Mouse (Mus musculus) testis, adult 2 months (tissue): ENCODE results near the gene Rnf13.

Source experiments
- CTCF ChIP-seq: fragments of 200-500 bp; IDR thresholded peaks from 2 replicates; pipeline ENCODE4 v1.5.1; 2012; ENCODE audit warnings: low read depth, mild to moderate bottlenecking, inconsistent platforms, low read length, moderate library complexity; ENCODE audit not compliant: control insufficient read depth, insufficient read depth, insufficient replicate concordance
- POLR2A ChIP-seq: fragments of 200-500 bp; IDR thresholded peaks from 2 replicates; pipeline ENCODE4 v1.6.1; 2012; ENCODE audit warnings: low read depth, mild to moderate bottlenecking, inconsistent platforms, low read length, moderate library complexity; ENCODE audit not compliant: control insufficient read depth

- TF ChIP-seq CTCF (no peak), POLR2A (no peak)
Measured at GRCm38 (mm10) chr3:57845786-57846661, 110.2 kb downstream of the Rnf13 start.
